Mouse (Mus musculus): Measurements from ENCODE around the gene Ccdc12.

The Ccdc12 gene

GRCm38 (mm10) chr9:110743456-110744323 lies 87.4 kb downstream of the Ccdc12 start:
- DNase-seq, result peak in 1 of 2 experiments; percentile 27

- peak; percentile 82 to 89 for DNase-seq
Measured at GRCm38 (mm10) chr9:110745752-110746151, 89.4 kb downstream of the Ccdc12 start.

- peak in 1 of 2 experiments; percentile 50 for DNase-seq
Measured at GRCm38 (mm10) chr9:110746238-110746637, 89.9 kb downstream of the Ccdc12 start.

GRCm38 (mm10) chr9:110746961-110747360 lies 90.7 kb downstream of the Ccdc12 start, which contains the start of gene Pth1r:
Gene Pth1r (minus strand): TSS chr9:110747145.
- peak; percentile 79 to 81 for DNase-seq

GRCm38 (mm10) chr9:110748451-110748850 lies 92.1 kb downstream of the Ccdc12 start:
- DNase-seq, result peak; percentile 84 to 88

GRCm38 (mm10) chr9:110750404-110751187 lies 94.3 kb downstream of the Ccdc12 start:
- no peak for DNase-seq

GRCm38 (mm10) chr9:110751412-110751811 lies 95.1 kb downstream of the Ccdc12 start:
- no peak for DNase-seq

GRCm38 (mm10) chr9:110752917-110753435 lies 96.7 kb downstream of the Ccdc12 start:
- DNase-seq, result no peak

GRCm38 (mm10) chr9:110753773-110754172 lies 97.5 kb downstream of the Ccdc12 start:
- no peak for DNase-seq

GRCm38 (mm10) chr9:110757816-110758215 lies 101.5 kb downstream of the Ccdc12 start:
- no peak for DNase-seq

GRCm38 (mm10) chr9:110758605-110759004 lies 102.3 kb downstream of the Ccdc12 start:
- peak in 1 of 2 experiments; percentile 66 for DNase-seq

- DNase-seq, result peak; percentile 65 to 83
Measured at GRCm38 (mm10) chr9:110759265-110759664, 103.0 kb downstream of the Ccdc12 start.

GRCm38 (mm10) chr9:110760886-110761285 lies 104.6 kb downstream of the Ccdc12 start:
- no peak for DNase-seq

All from kidney, adult 8-10 months (tissue).